Mouse (Mus musculus): ENCODE measurements at regions not wholly inside any gene's neighbourhood (a gene's known extent, or its start where the extent isn't known, plus 50 kb on each side); places are given as distances from the start of the nearest gene placed in this dataset.
"Not testable (repeated sequence)": the region's sequence is repeated elsewhere in the genome, so short reads cannot be mapped to it uniquely, and the experiment has no call there.

- no peak for DNase-seq
These were observed 116.9 kb upstream of the Vmn1r2 start for GRCm38 (mm10) chr4:3049972-3050846.

- no peak for DNase-seq
These were observed 116.3 kb upstream of the Vmn1r2 start for GRCm38 (mm10) chr4:3050847-3051135.

DNA sequence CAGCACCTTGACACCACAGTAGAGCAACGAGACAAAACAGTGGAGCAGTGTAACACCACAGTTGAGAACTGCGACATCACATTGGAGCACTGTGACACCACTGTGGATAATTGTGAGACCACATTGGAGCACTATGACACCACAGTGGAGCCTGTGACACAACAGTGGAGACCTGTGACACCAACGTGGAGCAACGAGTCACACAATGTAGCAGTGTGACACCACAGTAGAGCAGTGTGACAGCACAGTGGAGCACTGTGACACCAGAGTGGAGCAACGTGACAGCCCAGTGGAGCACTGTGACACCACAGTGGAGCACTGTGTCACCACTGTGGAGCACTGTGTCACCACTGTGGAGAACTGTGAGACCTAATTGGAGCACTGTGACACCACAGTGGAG, 115.9 kb upstream of the Vmn1r2 start:
- DNase-seq: no peak

DNA sequence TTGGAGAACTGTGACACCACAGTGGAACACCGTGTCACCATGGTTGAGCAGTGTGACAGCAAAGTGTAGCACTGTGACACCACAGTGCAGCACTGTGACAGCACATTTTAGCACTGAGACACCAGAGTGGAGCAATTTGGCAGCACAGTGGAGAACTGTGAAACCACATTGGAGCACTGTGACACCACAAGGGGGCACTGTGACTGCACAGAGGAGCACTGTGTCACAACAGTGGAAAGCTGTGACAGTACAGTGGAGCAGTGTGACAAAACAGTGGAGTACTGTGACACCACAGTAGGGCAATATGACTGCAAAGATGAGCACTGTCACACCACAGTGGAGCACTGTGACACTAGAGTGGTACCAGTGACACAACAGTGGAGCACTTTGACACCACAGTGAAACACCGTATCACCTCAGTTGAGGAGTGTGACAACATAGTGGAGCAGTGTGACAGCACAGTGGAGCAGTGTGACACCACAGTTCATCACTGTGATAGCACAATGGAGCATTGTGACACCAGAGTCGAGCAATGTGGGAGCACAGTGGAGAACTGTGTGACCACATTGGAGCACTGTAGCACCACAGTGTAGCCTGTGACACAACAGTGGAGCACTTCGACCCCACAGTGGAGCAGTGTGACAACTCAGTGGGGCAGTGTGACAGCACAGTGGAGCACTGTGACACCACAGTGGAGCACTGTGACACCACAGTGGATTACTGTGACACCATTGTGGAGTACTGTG, 114.6 kb upstream of the Vmn1r2 start:
- no peak for DNase-seq

DNA sequence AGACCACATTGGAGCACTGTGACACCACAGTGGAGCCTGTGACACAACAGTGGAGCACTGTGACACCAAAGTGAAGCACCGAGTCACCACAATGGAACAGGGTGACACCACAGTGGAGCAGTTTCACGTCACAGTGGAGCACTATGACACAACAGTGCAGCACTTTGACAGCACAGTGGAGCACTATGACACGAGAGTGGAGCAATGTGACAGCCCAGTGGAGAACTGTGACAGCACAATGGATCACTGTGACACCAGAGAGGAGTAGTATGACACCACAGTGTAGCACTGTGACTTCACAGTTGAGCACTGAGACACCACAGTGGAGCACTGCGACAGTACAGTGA, 114.1 kb upstream of the Vmn1r2 start:
- DNase-seq: no peak

- DNase-seq: no peak
These were observed 113.5 kb upstream of the Vmn1r2 start for GRCm38 (mm10) chr4:3053496-3054216.

DNA sequence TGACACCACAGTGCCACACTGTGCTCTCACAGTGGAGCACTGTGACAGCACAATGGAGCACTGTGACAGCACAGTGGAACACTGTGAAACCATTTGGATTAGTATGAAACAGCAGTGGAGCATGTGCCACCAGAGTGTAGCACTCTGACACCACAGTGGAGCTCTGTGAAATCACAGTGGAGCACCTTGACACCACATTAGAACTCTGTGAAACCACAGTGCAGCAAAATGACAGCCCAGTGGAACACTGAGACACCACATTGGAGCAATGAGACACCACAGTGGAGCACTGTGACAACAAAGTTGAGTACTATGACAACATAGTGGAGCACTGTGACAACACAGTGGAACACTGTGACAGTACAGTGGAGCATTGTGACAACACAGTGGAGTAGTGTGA, 112.2 kb upstream of the Vmn1r2 start:
- no peak for DNase-seq

- DNase-seq: peak in 1 of 2 experiments; percentile 1
These were observed 111.7 kb upstream of the Vmn1r2 start for GRCm38 (mm10) chr4:3055396-3055795.

- no peak for DNase-seq
These were observed 107.5 kb upstream of the Vmn1r2 start for GRCm38 (mm10) chr4:3059511-3060054.

- DNase-seq: peak in 1 of 2 experiments; percentile 3
These were observed 105.0 kb upstream of the Vmn1r2 start for GRCm38 (mm10) chr4:3062027-3062605.

DNA sequence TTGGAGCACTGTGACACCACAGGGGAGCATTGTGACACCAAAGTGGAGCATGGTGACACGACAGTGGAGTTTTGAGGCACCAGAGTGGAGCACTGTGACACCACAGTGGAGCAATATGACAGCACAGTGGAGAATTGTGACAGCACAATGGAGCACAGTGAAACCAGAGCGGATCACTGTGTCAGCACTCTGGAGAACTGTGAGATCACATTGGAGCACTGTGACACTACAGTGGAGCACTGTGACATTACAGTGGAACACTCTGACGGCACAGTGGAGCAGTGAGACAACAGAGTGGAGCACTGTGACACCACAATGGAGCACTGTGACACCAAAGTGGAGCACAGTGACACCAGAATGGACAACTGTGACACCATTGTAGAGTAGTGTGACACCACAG, 103.2 kb upstream of the Vmn1r2 start:
- no peak for DNase-seq

DNA sequence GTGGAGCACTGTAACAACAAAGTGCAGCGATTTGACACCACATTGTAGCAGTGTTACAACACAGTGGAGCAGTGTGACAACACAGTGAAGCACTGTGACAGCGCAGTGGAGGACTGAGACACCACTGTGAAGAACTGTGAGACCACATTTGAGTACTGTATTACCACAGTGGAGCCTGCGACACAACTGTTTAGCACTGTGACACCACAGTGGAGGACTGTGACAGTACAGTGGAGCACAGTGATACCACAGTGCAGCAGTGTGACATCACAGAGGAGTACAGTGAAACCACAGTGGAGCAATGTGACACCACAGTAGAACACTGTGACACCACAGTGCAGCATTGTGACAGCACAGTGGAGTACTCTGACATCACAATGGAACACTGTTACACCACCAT, 102.5 kb upstream of the Vmn1r2 start:
- DNase-seq: no peak

DNA sequence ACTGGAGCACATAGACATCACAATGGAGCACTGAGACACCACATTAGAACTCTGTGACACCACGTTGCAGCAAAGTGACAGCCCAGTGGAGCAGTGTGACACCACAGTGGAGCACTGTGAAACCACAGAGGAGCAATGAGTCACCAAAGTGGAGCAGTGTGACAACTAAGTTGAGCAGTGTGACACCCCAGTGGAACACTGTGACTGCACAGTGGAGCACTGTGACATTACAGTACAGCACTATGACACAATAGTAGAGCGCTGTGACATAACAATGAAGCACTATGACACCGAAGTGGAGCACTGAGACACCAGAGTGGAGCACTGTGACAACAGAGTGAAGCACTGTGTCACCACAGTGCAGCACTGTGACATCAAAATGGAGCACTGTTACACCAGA, 101.8 kb upstream of the Vmn1r2 start:
- DNase-seq: not testable (repeated sequence)

- peak in 1 of 2 experiments; percentile 1 for DNase-seq
These were observed 100.9 kb upstream of the Vmn1r2 start for GRCm38 (mm10) chr4:3066051-3066736.

DNA sequence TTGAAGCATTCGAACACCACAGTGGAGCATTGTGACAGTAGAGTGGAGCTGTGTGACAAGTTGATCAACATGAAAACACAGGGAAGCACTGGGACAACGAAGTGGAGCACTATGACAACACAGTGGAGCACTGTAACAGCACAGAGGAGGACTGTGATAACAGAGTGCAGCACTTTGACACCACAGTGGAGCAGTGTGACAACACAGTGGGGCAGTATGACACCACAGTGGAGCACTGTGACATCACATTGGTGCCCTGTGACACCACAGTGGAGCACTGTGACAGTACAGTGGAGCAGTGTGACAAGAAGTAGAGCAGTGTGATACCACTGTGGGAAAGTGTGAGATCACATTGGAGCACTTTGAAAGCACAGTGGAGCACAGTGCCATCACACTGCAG, 99.9 kb upstream of the Vmn1r2 start:
- DNase-seq: peak in 1 of 2 experiments; percentile 2

DNA sequence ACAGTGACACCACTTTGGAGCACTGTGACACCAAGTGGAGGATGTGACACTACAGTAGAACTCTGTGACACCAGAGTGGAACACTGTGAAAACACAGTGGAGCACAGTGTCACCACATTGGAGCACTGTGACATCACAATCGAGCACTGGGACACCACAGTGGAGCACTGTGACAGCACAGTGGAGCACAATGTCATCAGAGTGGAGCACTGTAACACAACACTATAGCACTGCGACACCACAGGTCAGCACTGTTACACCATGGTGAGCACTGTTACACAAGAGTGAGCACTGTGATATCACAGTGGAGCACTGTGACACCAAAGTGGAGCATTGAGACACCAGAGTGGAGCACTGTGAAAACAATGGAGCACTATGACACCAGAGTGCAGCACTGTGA, 99.5 kb upstream of the Vmn1r2 start:
- peak in 1 of 2 experiments; percentile 8 for DNase-seq

- peak in 1 of 2 experiments; percentile 1 for DNase-seq
These were observed 98.6 kb upstream of the Vmn1r2 start for GRCm38 (mm10) chr4:3068306-3069223.

GRCm38 (mm10) chr4:3069341-3069740, 97.8 kb upstream of the Vmn1r2 start:
- peak in 1 of 2 experiments; percentile 1 for DNase-seq

DNA sequence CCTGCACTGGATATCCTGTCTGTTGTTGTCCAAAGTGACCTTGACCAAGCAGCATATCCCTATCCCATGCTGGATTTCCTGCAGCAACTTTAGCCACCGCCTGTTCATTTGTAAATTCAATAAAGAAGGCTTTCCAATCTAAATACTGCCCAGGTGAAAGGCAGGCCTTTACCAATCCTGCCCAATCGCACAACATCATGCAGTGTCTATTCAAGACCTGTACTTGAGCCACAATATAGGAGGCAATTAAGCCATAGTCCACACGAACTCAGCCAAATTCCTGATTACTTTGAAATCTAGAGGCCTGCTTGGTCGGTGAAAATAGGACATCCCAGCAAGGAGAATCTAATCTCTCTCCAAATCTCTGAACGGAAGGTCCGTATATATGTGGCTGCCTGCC, 95.8 kb upstream of the Vmn1r2 start:
- not testable (repeated sequence) for DNase-seq

GRCm38 (mm10) chr4:3079901-3080300, 87.2 kb upstream of the Vmn1r2 start:
- DNase-seq: peak in 1 of 2 experiments; percentile 2
